Mouse (Mus musculus) G1E (cell line): ENCODE measurements around the gene Stard10.

Source experiments
- CTCF ChIP-seq: IDR thresholded peaks from 2 replicates; pipeline ENCODE4 v1.5.1; 2012; ENCODE audit warnings: low read depth, low read length, inconsistent platforms, mixed read lengths
- GATA1 ChIP-seq: IDR thresholded peaks from 2 replicates; pipeline ENCODE4 v1.6.1; 2012; ENCODE audit warnings: borderline replicate concordance, low read length, inconsistent platforms, mixed read lengths
- TAL1 ChIP-seq: conservative IDR thresholded peaks from 2 replicates; pipeline ENCODE4 v1.6.1; 2012; ENCODE audit warnings: low read depth, low read length, inconsistent platforms, mixed read lengths

GRCm38 (mm10) chr7:101379732-101380131, 62.8 kb downstream of the Stard10 start:
- TF ChIP-seq CTCF (no peak), GATA1 (no peak), TAL1 (no peak)
